Mouse (Mus musculus): ENCODE data around the gene Gm3448. TPM values are rescaled to one million over a fixed set of nuclear protein-coding genes. Genes with fewer than 3 reads are reported as not detected.

The Gm3448 gene
- total RNA-seq, 2 experiments from 2014 or later, result 11.6 to 15.4 TPM

DNA sequence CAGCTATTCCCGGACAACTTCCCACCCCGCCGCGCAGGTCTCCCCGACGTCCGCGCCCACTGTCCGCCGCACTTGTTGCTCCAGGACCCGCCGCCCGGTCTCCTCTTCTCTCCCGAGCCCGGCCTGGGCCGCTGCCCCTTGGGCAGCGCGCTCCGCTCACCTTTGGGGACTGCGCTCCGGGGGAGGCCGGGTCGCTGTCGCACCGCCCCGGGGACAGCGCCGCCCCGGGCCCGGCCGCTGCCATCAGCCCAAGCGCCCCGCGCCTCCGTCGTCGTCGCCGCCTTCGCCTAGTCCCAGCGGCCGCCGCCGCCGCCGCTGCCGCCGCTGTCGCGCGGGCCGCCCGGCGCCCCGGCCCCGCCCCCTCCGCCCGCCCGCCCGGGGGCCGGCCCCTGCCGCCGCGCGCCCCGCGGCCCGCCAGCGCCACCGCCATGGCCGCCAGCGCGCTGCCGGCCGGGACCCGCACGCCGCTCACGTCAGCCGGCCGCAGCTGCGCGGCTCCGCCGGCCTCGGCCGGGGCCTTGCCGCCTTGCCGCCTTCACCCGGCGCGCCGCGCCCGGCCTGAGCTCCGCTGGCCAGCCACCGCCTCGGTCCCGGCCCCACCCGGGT is 80.3 kb downstream of the Gm3448 start, which contains the start of gene Phf10:
TSS of gene Phf10 (minus strand) at position 323 of the 606 bp plus-strand sequence.
- ATAC-seq (replicated peaks; ENCODE audit: poor library complexity), result peak; percentile 5

DNA sequence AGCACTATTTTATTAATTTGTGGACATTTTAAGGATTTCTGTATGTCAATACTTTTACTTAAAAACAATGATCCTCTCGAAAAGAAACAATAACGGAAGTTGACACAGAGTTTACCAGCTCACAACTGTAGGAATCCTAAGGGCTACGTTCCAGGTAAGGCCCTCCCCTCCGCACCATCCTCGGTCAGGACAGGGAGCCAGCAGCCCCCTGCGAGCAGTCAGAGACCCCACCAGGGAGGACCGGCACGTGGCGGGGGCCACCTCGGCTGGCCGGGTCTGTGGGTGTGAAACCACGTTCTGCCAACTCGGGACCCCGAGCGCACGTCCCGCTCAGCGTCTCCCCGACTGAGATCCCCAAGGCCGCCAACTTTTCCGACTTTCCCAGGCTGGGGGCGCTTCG is 80.8 kb downstream of the Gm3448 start:
- ATAC-seq (replicated peaks; ENCODE audit: poor library complexity), result 0 out of 2 replicates have a peak, but pooled peaks have one; percentile 5

DNA sequence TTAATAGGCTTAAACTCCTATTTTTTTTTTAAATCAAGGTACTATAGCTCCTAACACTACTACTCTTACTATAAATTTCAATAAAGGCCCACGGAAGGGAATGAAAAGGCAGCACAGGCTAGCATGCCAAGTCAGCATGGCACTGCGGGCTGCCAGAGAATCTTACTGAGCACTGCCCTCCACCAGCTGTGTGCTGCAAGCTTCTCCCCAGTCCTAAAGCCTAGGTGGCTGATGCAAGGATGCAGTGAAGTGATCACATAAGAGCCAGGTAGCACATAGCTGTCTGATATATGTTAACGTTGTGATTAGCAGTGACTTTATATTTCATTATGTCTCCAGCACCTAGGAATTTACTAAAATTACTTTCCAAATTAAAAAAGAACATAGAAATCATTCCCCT is 81.4 kb downstream of the Gm3448 start:
- ATAC-seq (replicated peaks; ENCODE audit: poor library complexity), result peak; percentile 27

DNA sequence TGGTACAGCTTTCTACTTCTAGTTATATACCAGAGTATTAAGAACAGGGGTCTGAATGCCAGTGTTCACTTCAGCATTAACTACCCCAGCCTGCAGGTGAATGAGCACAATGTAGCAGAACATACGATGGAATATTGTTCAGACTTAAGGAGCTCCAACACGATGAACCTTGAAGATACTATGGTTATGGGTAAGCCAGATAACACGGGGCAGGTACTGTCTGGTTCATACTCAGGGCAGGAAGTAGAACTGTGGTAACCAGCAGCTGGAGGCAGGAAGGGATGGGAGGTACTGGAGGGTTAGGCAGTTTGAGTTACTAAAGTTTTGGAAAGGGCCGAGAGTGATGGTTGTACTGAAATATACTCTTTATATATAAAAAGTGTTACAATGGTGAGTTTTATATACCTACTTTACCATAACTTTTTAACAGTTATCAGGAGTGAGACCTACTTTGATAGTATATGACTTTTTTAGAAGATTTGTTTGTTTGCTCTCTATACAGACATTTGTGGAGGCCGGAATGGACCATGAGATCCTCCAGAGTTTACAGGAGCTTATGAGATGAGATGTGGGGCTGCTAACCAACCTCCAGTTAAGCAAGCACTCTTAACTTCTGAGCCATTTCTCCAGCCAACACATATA is 82.5 kb downstream of the Gm3448 start:
- no peak for ATAC-seq (replicated peaks; ENCODE audit: poor library complexity)

DNA sequence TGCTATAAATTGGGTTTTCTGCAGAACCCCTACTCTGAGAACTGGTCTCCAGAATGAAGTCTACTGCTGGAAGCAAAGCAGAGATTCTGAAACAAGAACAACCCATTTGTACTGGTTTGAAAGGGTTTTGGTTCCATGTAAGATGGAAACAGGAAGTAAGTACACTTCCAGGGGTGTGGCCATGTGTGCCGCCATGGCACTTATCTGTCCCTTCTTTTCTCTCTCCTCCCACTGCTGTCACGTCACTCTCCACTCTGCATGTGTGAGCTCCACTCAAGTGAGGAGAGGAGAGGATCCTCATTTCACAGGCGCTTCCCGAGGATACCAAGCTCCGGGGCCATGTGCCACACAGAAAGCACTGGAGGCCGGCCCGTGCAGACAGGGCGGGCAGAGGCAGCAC is 87.9 kb downstream of the Gm3448 start:
- ATAC-seq (replicated peaks; ENCODE audit: poor library complexity), result peak; percentile 92

DNA sequence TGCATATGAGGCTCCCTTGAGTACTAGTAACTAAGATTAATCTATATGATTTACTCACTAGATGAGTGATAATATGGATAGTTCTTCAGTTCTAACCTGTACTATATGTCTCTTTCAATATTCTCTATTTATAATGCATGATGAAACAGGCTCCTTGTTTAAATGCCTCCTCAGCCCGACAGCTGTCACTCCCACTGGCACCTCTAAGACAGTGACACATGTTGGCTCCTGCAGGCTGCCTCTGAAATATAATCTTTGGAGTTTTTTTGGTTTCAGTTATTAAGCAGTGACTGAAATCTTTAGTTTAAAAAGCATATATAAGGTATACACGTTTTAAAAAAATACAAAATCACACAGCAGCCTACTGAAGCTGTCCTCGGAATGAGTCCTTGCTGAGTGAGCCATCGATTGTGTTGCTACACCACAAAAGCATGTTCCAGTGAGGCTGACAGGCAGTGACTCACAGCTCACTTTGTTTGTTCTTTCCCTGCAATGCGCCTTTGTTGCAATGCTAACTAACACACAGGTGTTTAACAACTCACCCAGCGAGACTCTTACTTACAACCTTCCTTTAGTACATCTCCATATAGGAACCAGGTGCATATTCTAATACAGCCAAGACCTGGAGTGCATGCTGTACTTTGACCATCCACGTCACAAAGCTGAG is 92.0 kb downstream of the Gm3448 start:
- no peak for ATAC-seq (replicated peaks; ENCODE audit: poor library complexity)

Other genes with a start within 250 kb of the Gm3448 start
- gene Wdr27, start 98.4 kb downstream of the Gm3448 start, total RNA-seq (2015), result 0.51 and 1.3 TPM in 2 replicates
- 0.37 TPM in 1 of 2 replicates, not detected in the other for gene Wdr27, start 98.4 kb downstream of the Gm3448 start, total RNA-seq (2017)
- gene 1600012H06Rik, start 98.4 kb downstream of the Gm3448 start, total RNA-seq (2015), result 11.0 and 13.0 TPM in 2 replicates
- gene 1600012H06Rik, start 98.4 kb downstream of the Gm3448 start, total RNA-seq (2017), result 9.5 and 12.2 TPM in 2 replicates
- 204 and 222 TPM in 2 replicates for gene Phf10, start 80.3 kb downstream of the Gm3448 start, total RNA-seq (2015)
- 73.0 and 85.0 TPM in 2 replicates for gene Phf10, start 80.3 kb downstream of the Gm3448 start, total RNA-seq (2017)
- gene 9030025P20Rik, start 63.1 kb downstream of the Gm3448 start, total RNA-seq (2015), result 3.7 and 4.0 TPM in 2 replicates
- gene 9030025P20Rik, start 63.1 kb downstream of the Gm3448 start, total RNA-seq (2017), result 4.7 and 7.6 TPM in 2 replicates
- 0.24 and 0.52 TPM in 2 replicates for gene Gm3417, start 62.7 kb downstream of the Gm3448 start, total RNA-seq (2015)
- 1.1 TPM in 1 of 2 replicates, not detected in the other for gene Gm3417, start 62.7 kb downstream of the Gm3448 start, total RNA-seq (2017)
- gene Gm3435, start 31.4 kb downstream of the Gm3448 start, total RNA-seq (2015), result 3.9 and 4.3 TPM in 2 replicates
- gene Gm3435, start 31.4 kb downstream of the Gm3448 start, total RNA-seq (2017), result 2.0 and 2.9 TPM in 2 replicates
- 57.6 and 71.7 TPM in 2 replicates for gene Ermard, start 329 bp downstream of the Gm3448 start, total RNA-seq (2015)
- gene Ermard, start 329 bp downstream of the Gm3448 start, total RNA-seq (2017), result 24.2 and 39.0 TPM in 2 replicates
- gene Tcte3, start within 50 bp of the Gm3448 start, total RNA-seq (2015), result 1.0 and 1.9 TPM in 2 replicates
- 0.33 TPM in 1 of 2 replicates, not detected in the other for gene Tcte3, start within 50 bp of the Gm3448 start, total RNA-seq (2017)